Comparison of ENCODE assay signal across 8 mouse cellular contexts in genomic region chr17:50508055-50508774, GRCm38 (mm10). TPM values are rescaled to one million over a fixed set of nuclear protein-coding genes. Genes with fewer than 3 reads are reported as not detected.
DNase-seq lines count a peak whose midpoint lies in the region; ATAC-seq lines count a peak whose summit lies in the region.

No protein-coding gene starts in this region.

- peak overlapping the region; percentile 85 for H3K9ac ChIP-seq in kidney, embryonic 16.5 days (replicated peaks; ENCODE audit: low read length)
- peak overlapping the region; percentile 91 for H3K9ac ChIP-seq in embryonic facial prominence, embryonic 14.5 days (ENCODE audit: low read depth, low read length)
- peak overlapping the region; percentile 90 for H3K9ac ChIP-seq in intestine, embryonic 16.5 days (ENCODE audit: low read depth, low read length)
- peak overlapping the region; percentile 89 for H3K9ac ChIP-seq in neural tube, embryonic 15.5 days (replicated peaks)

- DNase-seq in kidney, adult 11 months: no peak
- peak; percentile 23 for DNase-seq in ZHBTc4 (ENCODE audit: low read depth, low spot score)
- DNase-seq in embryonic facial prominence, embryonic 14.5 days (ENCODE audit: low spot score): no peak
- no peak for DNase-seq in frontal cortex, postnatal 14 days (ENCODE audit: low spot score in 2 of 2)
- no peak for DNase-seq in layer of hippocampus, postnatal 14 days (ENCODE audit: low spot score in 2 of 2)

- peaks cover 9% of the 10 kb centered on the region for H3K4me1 ChIP-seq in kidney, embryonic 16.5 days (ENCODE audit: insufficient read depth, low read length)
- H3K4me1 ChIP-seq in embryonic facial prominence, embryonic 14.5 days (ENCODE audit: control insufficient read depth, insufficient read depth, low read length): no peaks in the 10 kb centered on the region
- peaks cover 10% of the 10 kb centered on the region; the same call in 1 of the 2 replicates for H3K4me1 ChIP-seq in intestine, embryonic 16.5 days (ENCODE audit: control insufficient read depth, insufficient read depth, low read length)
- peaks cover 23% of the 10 kb centered on the region for H3K4me1 ChIP-seq in neural tube, embryonic 15.5 days

- 17% methylated on average over 18 of the region's 18 CpGs for WGBS in kidney, embryonic 16.5 days
- WGBS in embryonic facial prominence, embryonic 14.5 days: 18% methylated on average over 12 of the region's 18 CpGs
- 20% methylated on average over 18 of the region's 18 CpGs for WGBS in intestine, embryonic 16.5 days
- 14% methylated on average over 18 of the region's 18 CpGs for WGBS in neural tube, embryonic 15.5 days

- H3K36me3 ChIP-seq in kidney, embryonic 16.5 days (ENCODE audit: insufficient read depth, low read length): no peaks in the 10 kb centered on the region
- no peaks in the 10 kb centered on the region for H3K36me3 ChIP-seq in embryonic facial prominence, embryonic 14.5 days (ENCODE audit: control insufficient read depth, insufficient read depth, low read length)
- no peaks in the 10 kb centered on the region for H3K36me3 ChIP-seq in intestine, embryonic 16.5 days (ENCODE audit: control insufficient read depth, insufficient read depth, low read length)
- H3K36me3 ChIP-seq in neural tube, embryonic 15.5 days: no peaks in the 10 kb centered on the region

- H3K9me3 ChIP-seq in kidney, embryonic 16.5 days (ENCODE audit: low read length): no peaks in the 10 kb centered on the region
- no peaks in the 10 kb centered on the region for H3K9me3 ChIP-seq in embryonic facial prominence, embryonic 14.5 days (ENCODE audit: control insufficient read depth, low read length)
- H3K9me3 ChIP-seq in intestine, embryonic 16.5 days (ENCODE audit: control insufficient read depth, low read length): no peaks in the 10 kb centered on the region
- H3K9me3 ChIP-seq in neural tube, embryonic 15.5 days (replicated peaks): no peaks in the 10 kb centered on the region

- peak overlapping the region; percentile 84 for H3K4me3 ChIP-seq in kidney, embryonic 16.5 days (ENCODE audit: low read length)
- H3K4me3 ChIP-seq in embryonic facial prominence, embryonic 14.5 days (ENCODE audit: low read depth, low read length): peak overlapping the region; percentile 91
- H3K4me3 ChIP-seq in intestine, embryonic 16.5 days (ENCODE audit: low read length): peak overlapping the region; percentile 91
- peak overlapping the region; percentile 92 for H3K4me3 ChIP-seq in neural tube, embryonic 15.5 days (replicated peaks)

- no peak overlapping the region for H3K27ac ChIP-seq in kidney, embryonic 16.5 days (ENCODE audit: low read length)
- no peak overlapping the region for H3K27ac ChIP-seq in embryonic facial prominence, embryonic 14.5 days (replicated peaks; ENCODE audit: low read depth, low read length)
- H3K27ac ChIP-seq in intestine, embryonic 16.5 days (ENCODE audit: low read length): peak overlapping the region; percentile 49
- peak overlapping the region; percentile 93 for H3K27ac ChIP-seq in neural tube, embryonic 15.5 days (replicated peaks)

- H3K27me3 ChIP-seq in kidney, embryonic 16.5 days (ENCODE audit: insufficient read depth, low read length): peaks cover 3% of the 10 kb centered on the region
- H3K27me3 ChIP-seq in embryonic facial prominence, embryonic 14.5 days (replicated peaks; ENCODE audit: control insufficient read depth, insufficient read depth, low read length): no peaks in the 10 kb centered on the region
- no peaks in the 10 kb centered on the region for H3K27me3 ChIP-seq in intestine, embryonic 16.5 days (replicated peaks; ENCODE audit: control insufficient read depth, insufficient read depth, low read length)
- H3K27me3 ChIP-seq in neural tube, embryonic 15.5 days (replicated peaks): no peaks in the 10 kb centered on the region

- peak; percentile 14; the same call in 1 of the 2 replicates for ATAC-seq in kidney, embryonic 16.5 days (ENCODE audit: low FRiP score, low TSS enrichment)
- ATAC-seq in embryonic facial prominence, embryonic 14.5 days (ENCODE audit: low read depth): peak; percentile 16
- peak; percentile 50 for ATAC-seq in intestine, embryonic 16.5 days
- no peak for ATAC-seq in neural tube, embryonic 15.5 days (ENCODE audit: low FRiP score)

- peak overlapping the region; percentile 66 for H3K4me2 ChIP-seq in kidney, embryonic 16.5 days (replicated peaks; ENCODE audit: low read depth, low read length)
- peak overlapping the region; percentile 64 for H3K4me2 ChIP-seq in embryonic facial prominence, embryonic 14.5 days (ENCODE audit: low read depth, low read length)
- H3K4me2 ChIP-seq in intestine, embryonic 16.5 days (ENCODE audit: low read depth, low read length): peak overlapping the region; percentile 91
- peak overlapping the region; percentile 77 for H3K4me2 ChIP-seq in neural tube, embryonic 15.5 days

RNA-seq across cellular contexts. Expression of gene Plcl2, which starts 1.0 kb away (rescaled TPM):
- 2.7 and 2.9 TPM in 2 replicates for polyA plus RNA-seq in kidney, embryonic 16.5 days (2015; fragmentation: Nextera tagmentation; extraction: Ambion mirVana)
- polyA plus RNA-seq in embryonic facial prominence, embryonic 14.5 days (2014; fragmentation: Nextera tagmentation; extraction: Ambion mirVana): 5.9 and 6.4 TPM in 2 replicates
- polyA plus RNA-seq in intestine, embryonic 16.5 days (2015; fragmentation: Nextera tagmentation; extraction: Ambion mirVana): 4.0 TPM in 2 replicates
- 8.6 and 9.3 TPM in 2 replicates for polyA plus RNA-seq in neural tube, embryonic 15.5 days (2015; fragmentation: Nextera tagmentation; extraction: Ambion mirVana)
- total RNA-seq in layer of hippocampus, postnatal 14 days (2021): 10 to 100 TPM; 51.0 to 57.3 TPM

Comparison
In these comparisons a context has a peak if more than half of its experiments do, and no peak if none do; other contexts are left out.
1. H3K27ac ChIP-seq: peak in intestine, embryonic 16.5 days (single experiment) and neural tube, embryonic 15.5 days (single experiment); none in kidney, embryonic 16.5 days (single experiment) and embryonic facial prominence, embryonic 14.5 days (single experiment).
2. Peak in every context shown above with its lines, with median percentiles within 50 percentile points of each other: H3K4me2 ChIP-seq, H3K4me3 ChIP-seq and H3K9ac ChIP-seq.